Mouse (Mus musculus) spleen, postnatal 10 days (tissue): ENCODE measurements around the gene Spats1.
A peak's percentile ranks its signal among the peaks of the same experiment; 100 is the strongest.
"Not testable (repeated sequence)": the region's sequence is repeated elsewhere in the genome, so short reads cannot be mapped to it uniquely, and the experiment has no call there.

ENCODE experiments used
- DNase-seq, 2 experiments: peaks; one replicate each; pipeline ENCODE4 v3.0.0; 2021 to 2022; ENCODE audit warnings: low spot score in 2 of 2

The Spats1 gene

GRCm38 (mm10) chr17:45489736-45490135 is 14.5 kb upstream of the Spats1 start:
- DNase-seq, result no peak

DNA sequence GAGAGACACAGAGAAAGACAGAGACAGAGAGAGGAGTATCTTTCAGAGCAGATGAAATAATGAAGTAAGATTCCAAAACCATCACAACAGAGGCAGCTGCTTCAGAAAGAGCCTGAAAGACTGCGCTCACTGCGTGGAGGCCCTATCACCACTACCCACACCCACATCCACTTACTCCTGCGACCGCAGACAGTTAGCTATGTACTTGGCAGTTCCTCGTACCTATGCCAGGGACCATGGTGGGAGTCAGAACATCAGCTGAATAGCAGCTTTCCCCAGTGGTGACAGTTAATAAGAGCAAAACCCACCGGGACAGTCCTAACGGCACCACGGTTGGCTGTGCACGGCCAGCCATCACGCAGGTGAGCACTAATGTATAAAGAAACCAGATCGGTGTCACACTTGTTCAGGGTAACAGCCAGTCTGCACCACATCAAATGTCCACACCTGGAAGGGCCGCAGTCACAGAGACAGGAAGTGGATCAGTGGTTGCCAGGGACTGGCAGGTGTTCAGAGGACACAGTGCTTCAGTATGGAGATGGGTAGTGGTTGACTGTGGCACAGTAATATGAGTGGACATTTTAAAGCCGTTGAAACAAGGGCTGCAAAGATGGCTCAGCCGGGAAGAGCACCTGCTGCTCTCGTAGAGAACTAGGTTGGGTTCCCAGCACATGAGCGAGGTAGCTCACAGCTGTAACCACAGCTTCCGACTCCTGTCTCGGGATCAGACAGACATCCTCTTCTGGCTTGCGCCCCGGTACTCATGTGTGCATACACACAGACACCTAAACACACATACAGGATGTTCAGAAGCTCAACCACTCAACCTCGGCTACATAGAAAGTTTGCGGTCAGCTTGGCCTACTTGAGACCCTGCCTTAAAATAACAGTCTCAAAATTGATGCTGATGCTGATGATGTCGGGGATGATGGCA is 13.4 kb upstream of the Spats1 start:
- DNase-seq, result no peak

- DNase-seq, result no peak
These were observed 12.0 kb upstream of the Spats1 start for GRCm38 (mm10) chr17:45487216-45487615.

GRCm38 (mm10) chr17:45485581-45485980 is 10.4 kb upstream of the Spats1 start:
- DNase-seq, result no peak

GRCm38 (mm10) chr17:45480429-45480828 is 5.2 kb upstream of the Spats1 start:
- no peak for DNase-seq

DNA sequence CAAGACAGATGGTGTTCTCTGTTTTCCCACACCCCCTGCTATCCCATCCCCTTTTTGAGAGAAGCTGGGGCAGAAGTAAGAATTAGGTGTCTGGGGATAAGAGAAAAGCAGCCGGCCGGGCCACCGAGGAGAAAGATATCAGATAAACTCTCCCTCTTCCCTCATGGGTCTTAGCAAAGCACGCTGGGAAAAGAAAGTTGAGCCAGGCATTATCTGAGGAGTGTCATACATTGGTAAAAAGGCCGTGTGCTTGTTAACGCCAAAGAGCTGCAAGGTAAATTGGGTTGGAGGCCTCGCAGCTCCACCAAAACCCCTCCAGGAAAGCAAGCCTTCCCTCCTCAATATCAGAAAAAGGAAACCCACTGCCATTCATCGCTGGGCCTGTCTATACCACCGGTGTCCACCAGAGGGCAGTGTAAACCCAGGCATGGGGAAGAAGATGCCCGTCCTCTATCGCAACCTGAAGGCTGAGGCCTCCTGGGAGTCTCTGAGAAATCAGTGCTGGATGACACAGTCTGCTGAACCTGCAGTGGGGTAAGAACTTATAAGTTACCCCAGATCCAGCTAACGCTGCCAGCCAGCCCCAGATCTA is 3.1 kb upstream of the Spats1 start:
- peak; percentile 75 to 86 for DNase-seq

- DNase-seq, result no peak
These were observed 1.1 kb downstream of the Spats1 start for GRCm38 (mm10) chr17:45474146-45474545.

DNA sequence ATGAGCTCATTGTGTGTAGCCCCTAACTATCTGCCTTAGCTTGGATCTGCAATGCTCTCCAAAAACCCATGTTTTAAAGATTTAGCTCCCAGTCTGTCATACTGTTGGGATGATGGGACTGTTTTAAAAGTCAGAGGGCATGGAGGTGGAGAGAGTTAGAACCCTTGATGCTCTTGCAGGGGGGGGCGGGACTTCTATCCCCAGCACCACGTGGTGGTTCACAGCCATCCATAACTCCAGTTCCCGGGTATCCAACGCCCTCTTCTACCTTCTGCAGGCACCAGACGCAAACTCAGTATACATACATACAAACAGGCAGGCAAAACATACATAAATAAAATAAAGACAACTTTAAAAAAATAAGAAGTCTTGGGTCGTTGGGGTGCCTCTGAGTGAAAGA is 1.5 kb downstream of the Spats1 start:
- no peak for DNase-seq

- no peak for DNase-seq
These were observed 4.5 kb downstream of the Spats1 start for GRCm38 (mm10) chr17:45470726-45471125.

- no peak for DNase-seq
These were observed 6.9 kb downstream of the Spats1 start for GRCm38 (mm10) chr17:45468302-45468701.

- no peak for DNase-seq
These were observed 8.5 kb downstream of the Spats1 start for GRCm38 (mm10) chr17:45466701-45467100.

- no peak for DNase-seq
These were observed 11.0 kb downstream of the Spats1 start for GRCm38 (mm10) chr17:45464255-45464654.

DNA sequence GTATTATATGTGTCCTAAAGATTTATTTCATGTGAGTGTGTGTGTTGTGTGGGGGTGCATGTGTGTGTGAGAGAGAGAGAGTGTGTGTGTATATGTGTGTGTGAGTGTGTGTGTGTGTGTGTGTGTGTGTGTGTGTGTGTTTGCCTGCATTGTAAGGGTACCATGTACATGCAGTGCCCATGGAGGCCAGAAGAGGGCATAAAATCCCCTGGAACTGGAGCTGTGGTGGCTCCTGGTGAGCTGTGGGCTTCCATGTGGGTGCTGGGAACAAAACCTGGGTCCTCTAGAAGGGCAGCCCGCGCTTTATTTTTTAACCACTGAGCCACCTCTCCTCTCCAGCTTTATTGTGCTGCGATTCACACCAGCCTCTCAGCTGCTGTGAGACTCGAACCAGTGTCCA is 12.7 kb downstream of the Spats1 start:
- DNase-seq, result no peak

DNA sequence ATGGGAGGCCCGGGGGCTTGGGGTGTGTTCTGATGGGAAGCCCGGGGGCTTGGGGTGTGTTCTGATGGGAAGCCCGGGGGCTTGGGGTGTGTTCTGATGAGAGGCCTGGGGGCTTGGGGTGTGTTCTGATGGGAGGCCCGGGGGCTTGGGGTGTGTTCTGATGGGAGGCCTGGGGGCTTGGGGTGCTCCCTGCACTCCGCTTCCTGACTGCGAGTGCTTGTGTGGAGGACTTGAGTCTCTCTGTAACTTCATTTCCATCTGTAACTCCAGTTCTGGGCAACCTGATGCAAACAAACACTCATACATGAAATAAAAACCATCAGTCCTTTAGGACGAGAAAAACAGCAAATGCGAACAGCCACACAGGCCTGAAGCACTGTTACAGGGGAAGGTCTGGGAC is 16.2 kb downstream of the Spats1 start:
- DNase-seq, result no peak

DNA sequence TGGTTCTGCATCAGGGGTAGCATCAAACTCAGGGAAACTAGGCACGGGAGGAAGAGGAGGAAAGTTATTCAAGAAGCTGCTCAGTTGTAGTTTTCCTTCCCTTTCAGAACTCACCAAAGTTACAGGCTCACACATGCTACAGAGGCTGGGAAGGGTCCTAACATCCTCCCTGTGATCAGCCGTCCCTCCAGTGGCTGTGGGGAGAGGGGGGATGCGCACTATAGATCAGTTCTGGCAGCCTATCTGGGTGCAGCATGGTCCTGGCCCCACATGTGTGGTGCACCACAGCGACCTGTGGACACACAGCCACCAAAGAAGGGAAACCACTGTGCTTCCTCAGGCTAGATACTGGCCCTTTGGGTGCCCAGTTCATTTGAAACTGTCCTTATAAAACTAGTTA is 16.7 kb downstream of the Spats1 start:
- DNase-seq, result no peak

GRCm38 (mm10) chr17:45457487-45457886 is 17.7 kb downstream of the Spats1 start:
- DNase-seq, result peak in 1 of 2 experiments; percentile 55

- no peak for DNase-seq
These were observed 18.7 kb downstream of the Spats1 start for GRCm38 (mm10) chr17:45456260-45457152.

DNA sequence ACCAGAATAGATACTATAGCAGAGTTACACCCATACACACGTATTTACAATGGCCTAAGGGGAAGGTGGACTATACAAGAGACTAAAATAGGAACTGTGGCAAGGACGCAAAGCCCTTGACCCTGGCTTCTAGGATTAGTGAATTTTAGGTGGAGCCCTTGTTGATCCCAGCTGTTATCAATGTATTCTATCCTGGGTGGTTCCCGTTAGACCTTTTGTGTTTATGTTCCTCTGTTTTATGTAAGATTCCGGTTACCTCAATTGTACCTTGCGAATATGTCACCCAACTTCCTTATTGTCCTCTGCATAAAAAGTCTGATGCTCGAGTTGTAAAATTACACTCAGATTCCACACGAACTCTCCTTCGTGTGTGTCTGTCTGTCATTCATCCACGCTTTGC is 19.4 kb downstream of the Spats1 start:
- DNase-seq, result not testable (repeated sequence)

GRCm38 (mm10) chr17:45454794-45455193 is 20.4 kb downstream of the Spats1 start:
- no peak for DNase-seq

- DNase-seq, result no peak
These were observed 22.9 kb downstream of the Spats1 start for GRCm38 (mm10) chr17:45452271-45452670.

DNA sequence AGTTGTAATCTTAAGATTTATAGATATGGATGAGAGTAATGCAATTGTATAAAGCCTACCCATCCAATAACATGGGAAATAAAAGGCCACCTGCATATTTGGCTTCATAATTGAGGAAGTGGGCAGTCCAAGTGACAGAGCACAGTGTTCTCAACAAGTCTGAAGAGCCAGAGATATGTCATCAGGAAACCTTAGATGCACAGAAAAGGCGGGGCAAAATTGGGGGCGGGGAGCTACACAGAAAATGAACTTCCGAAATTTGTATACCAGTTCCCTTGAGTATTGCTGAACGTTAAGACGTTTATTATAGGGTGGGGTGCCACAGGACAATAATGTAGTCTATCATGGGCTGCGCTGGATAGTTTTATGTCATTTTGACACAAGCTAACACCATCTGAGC is 25.1 kb downstream of the Spats1 start:
- peak in 1 of 2 experiments; percentile 43 for DNase-seq

- no peak for DNase-seq
These were observed 25.6 kb downstream of the Spats1 start for GRCm38 (mm10) chr17:45449586-45449985.
